Mouse (Mus musculus) forebrain, embryonic 16.5 days (tissue): ENCODE measurements at regions not wholly inside any gene's neighbourhood (a gene's known extent, or its start where the extent isn't known, plus 50 kb on each side); places are given as distances from the start of the nearest gene placed in this dataset.

ENCODE experiments used
- ATAC-seq: fragments of 200-750 bp; cut with Nextera tagmentation; 2 replicates; pipeline ENCODE4 v1.8.0; 2017; ENCODE audit warnings: mild to moderate bottlenecking, moderate library complexity
- H3K27ac ChIP-seq: fragments of 300-500 bp; sonication (generic); 2 replicates; pipeline ENCODE4 v1.5.1; 2014; ENCODE audit warnings: low read length, control low read depth
- H3K27me3 ChIP-seq: fragments of 300-500 bp; sonication (generic); replicated peaks from 2 replicates; pipeline ENCODE4 v1.6.1; 2014; ENCODE audit warnings: low read length; ENCODE audit not compliant: control insufficient read depth, insufficient read depth
- H3K36me3 ChIP-seq: fragments of 300-500 bp; sonication (generic); 2 replicates; pipeline ENCODE4 v1.6.1; 2014; ENCODE audit not compliant: control insufficient read depth, insufficient read depth
- H3K4me1 ChIP-seq: fragments of 300-500 bp; sonication (generic); replicated peaks from 2 replicates; pipeline ENCODE4 v1.6.1; 2014; ENCODE audit warnings: low read length; ENCODE audit not compliant: control insufficient read depth, insufficient read depth
- H3K4me2 ChIP-seq: fragments of 300-500 bp; sonication (generic); 2 replicates; pipeline ENCODE4 v1.6.1; 2014; ENCODE audit warnings: mild to moderate bottlenecking, low read length, control low read depth
- H3K4me3 ChIP-seq: fragments of 300-500 bp; sonication (generic); replicated peaks from 2 replicates; pipeline ENCODE4 v1.5.1; 2014; ENCODE audit warnings: mild to moderate bottlenecking, low read length, control low read depth
- H3K9ac ChIP-seq: fragments of 300-500 bp; sonication (generic); replicated peaks from 2 replicates; pipeline ENCODE4 v1.6.1; 2014; ENCODE audit warnings: low read depth, low read length, control low read depth
- H3K9me3 ChIP-seq: fragments of 300-500 bp; sonication (generic); 2 replicates; pipeline ENCODE4 v1.6.1; 2016; ENCODE audit warnings: low read length; ENCODE audit not compliant: control insufficient read depth
- WGBS: fragments of 180-500 bp; shearing (Covaris S2); extraction: QIAGEN DNeasy Blood & Tissue Kit; methylation state at CpG from one replicate; pipeline ENCODE4 v1.1.7; 2014; 5-methylcytosine and 5-hydroxymethylcytosine counted together

DNA sequence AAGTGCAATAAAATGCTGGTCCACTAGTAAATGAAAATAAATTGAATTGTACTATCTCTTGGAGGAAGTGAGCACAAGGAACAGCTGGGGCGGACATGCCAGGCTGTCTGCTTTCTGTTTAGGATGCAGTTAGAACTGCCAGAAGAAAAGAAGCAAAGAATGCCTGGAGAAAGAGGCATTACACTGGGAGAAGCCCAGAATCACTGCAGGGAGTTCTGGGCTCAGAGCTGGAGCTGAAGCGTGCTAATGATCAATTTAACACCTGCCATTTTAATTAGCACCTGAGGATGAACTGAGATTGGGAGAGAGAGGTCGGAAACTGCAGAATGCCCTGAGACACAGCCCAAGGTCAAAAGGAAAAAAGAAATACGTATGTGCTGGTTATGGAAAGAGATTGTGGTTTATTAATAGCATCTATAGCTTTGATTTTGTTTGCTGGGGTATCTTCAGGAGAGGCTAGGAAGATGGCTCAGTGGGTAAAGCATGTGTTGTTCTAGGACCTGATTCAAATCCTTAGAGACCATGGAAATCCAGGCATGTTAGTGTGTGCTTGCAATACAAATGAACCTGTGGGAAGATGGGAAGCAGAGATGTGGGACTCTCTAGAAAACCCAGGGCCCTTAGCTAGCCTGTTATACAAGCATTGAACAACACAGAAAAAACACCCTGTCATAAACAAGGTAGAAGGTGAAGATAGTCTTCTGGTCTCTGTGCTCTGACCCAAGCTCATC is 514.2 kb downstream of the Lmo7 start:
- peaks cover 5% of the 10 kb centered on the region; the same call in 1 of the 2 replicates for H3K4me1 ChIP-seq
- H3K9ac ChIP-seq, result no peak overlapping the region
- H3K36me3 ChIP-seq, result no peaks in the 10 kb centered on the region
- 38% methylated on average over 4 of the region's 4 CpGs for WGBS
- no peak overlapping the region for H3K4me3 ChIP-seq
- no peak overlapping the region for H3K27ac ChIP-seq
- no peaks in the 10 kb centered on the region for H3K9me3 ChIP-seq
- ATAC-seq, result no peak
- no peaks in the 10 kb centered on the region for H3K27me3 ChIP-seq
- no peak overlapping the region for H3K4me2 ChIP-seq

DNA sequence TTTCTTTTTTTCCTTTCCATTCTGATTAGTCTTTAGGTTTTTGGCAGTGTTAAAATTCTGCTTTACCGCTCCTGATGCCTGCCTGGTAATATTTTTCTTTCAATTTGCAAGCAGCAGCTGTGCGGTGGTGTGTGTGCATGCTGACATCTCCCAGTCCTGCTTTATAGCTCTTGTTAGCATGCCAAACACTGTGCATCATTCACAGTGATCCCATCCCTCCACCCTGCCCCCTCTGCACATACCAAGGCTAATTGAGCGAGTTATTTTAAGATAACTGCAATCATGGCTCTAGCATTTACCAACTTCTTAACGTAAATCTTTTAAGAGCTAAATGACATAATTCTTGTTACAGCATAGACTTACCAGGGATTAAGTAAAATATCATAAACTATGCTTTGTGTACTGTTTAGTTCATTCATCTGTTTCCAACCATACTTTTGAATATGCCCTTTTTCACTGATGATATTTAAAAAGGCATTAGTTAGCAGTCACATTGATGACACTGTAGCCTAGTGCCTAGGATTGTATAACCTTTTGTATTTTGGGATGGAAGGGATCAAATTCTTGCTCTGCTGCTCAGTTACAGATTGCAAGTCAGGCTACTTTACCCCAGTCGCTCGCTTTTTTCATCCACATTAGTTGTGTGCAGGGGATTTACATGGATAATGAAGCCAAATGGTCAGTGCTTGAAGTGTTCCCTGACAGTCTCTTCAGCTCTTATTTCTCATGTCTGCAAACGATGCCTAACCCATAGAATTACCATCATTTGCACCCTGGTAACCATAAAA is 487.0 kb downstream of the Lmo7 start:
- Histone ChIP-seq H3K36me3 (no peaks in the 10 kb centered on the region), H3K27ac (no peak overlapping the region), H3K27me3 (no peaks in the 10 kb centered on the region), H3K9me3 (no peaks in the 10 kb centered on the region), H3K9ac (no peak overlapping the region), H3K4me1 (peaks cover 6% of the 10 kb centered on the region), H3K4me3 (no peak overlapping the region), H3K4me2 (0 out of 2 replicates have a peak overlapping the region, but pooled peaks have one; percentile 13)
- ATAC-seq, result peak; percentile 95
- WGBS, result 21% methylated on average over 7 of the region's 7 CpGs

DNA sequence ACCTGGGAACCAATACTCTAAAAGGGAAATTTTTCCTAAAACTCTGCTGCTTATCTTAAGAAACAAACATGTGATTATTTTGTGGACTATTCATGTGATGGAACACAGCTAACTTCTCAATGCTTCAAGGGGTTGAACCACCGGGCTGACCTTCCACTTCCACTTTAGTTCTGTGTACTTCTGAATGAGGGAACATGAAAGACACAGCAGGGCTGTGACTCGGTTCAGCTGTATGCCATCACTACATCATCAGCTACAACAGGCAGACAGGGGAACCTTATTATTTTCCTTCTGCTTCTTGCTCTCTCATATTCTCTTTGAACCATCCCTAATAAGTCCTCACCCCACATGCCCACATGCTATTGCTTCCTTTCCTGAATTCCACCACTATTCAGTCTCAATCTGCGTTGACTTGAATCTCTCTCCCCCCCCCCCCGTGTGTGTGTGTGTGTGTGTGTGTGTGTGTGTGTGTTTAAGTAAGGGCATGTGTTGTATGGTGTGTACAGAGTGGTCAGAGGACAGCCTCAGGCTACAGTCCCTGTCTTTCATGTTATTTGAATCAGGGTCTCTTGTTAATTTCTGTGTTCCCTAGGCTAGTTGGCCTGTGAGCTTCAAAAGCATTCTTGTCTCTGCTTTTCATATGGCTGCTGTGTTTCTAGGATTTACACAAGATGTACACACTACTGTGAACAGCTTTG is 485.7 kb downstream of the Lmo7 start:
- Histone ChIP-seq H3K4me3 (no peak overlapping the region), H3K27me3 (no peaks in the 10 kb centered on the region), H3K9me3 (no peaks in the 10 kb centered on the region), H3K9ac (no peak overlapping the region), H3K4me1 (peaks cover 6% of the 10 kb centered on the region), H3K4me2 (no peak overlapping the region), H3K27ac (no peak overlapping the region), H3K36me3 (no peaks in the 10 kb centered on the region)
- no peak for ATAC-seq
- WGBS, result 66% methylated on average over 4 of the region's 4 CpGs

DNA sequence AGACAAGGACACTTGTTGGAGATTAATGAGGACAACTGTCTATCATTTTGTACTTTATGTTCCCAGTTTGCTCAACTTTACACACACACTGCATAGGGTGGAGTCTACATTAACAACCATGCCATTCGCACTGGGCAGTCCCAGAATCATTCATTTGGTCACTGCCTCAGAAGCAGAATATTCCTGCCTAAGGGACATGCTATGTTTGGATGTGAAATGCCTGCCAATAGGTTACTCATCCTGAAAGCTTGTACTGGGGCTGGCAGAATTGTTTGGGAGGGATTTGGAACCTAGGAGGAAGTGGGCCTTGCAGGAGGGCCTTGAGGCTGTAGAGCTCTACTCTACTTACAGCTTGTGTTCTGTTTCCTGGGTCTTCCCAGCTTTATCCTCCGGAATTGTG is 482.3 kb downstream of the Lmo7 start:
- Histone ChIP-seq H3K4me1 (peaks cover 6% of the 10 kb centered on the region), H3K4me2 (no peak overlapping the region), H3K9ac (no peak overlapping the region), H3K9me3 (no peaks in the 10 kb centered on the region), H3K36me3 (no peaks in the 10 kb centered on the region), H3K27ac (no peak overlapping the region), H3K27me3 (no peaks in the 10 kb centered on the region), H3K4me3 (no peak overlapping the region)
- WGBS, result 88% methylated on average over 2 of the region's 2 CpGs
- no peak for ATAC-seq

DNA sequence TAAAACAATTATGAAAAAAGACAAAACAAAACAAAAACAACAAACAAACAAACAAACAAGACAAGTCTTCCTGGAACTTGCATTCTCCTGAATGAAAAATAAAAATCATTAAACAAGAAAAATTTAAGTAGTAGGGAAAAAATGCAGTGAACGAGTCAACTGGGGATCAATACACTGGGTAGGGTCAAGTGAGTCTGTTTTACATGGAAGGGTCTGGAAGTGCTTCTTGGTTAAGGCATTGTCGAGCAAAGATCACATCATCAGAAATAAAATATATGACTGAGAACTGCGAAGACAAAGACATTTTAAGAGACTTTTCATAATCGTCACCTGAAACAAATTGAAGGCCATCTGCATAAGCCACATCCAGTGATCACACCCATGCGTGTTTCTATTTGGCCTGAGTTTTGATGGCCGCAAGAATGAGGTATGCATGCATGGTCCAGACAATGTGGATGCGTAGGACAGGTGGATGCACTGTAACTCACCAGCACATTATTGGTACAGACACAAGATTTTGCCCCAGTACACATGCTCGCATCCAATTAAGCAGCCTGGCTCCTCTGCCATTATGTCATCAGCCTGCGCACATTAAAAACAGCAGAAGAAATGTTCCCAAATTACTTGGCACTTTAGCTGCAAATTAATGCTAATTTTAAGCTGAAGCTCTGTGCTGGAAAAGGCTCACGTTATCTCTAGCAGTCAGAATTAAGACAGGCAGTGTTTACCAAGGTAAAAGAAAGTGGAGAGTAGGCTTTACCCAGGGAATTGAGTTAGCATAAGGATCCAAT is 475.3 kb downstream of the Lmo7 start:
- Histone ChIP-seq H3K9me3 (no peaks in the 10 kb centered on the region), H3K4me2 (no peak overlapping the region), H3K9ac (no peak overlapping the region), H3K36me3 (no peaks in the 10 kb centered on the region), H3K4me1 (peaks cover 5% of the 10 kb centered on the region; the same call in 1 of the 2 replicates), H3K27ac (peak overlapping the region; percentile 21; the same call in 1 of the 2 replicates), H3K4me3 (no peak overlapping the region), H3K27me3 (no peaks in the 10 kb centered on the region)
- peak; percentile 95 for ATAC-seq
- 52% methylated on average over 10 of the region's 10 CpGs for WGBS

DNA sequence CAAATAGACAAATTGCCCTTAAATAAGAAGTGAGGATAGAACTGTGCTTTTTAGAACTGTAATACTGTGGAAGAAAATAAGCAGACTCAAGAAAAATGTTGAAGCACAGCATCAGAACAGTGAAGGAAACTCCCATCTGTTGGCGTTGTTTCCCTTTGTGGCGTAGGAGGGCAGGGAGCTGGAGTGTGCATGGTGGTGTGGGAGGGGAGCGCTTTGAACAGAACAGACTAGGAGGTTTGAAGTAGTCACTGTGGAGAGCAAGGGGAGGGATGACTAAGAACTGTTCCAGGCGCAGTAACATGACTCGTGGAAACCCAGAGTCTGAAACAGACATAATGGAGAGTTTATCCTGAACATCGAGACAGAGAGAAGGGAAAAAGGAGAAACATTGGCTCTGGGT is 469.7 kb downstream of the Lmo7 start:
- Histone ChIP-seq H3K4me3 (no peak overlapping the region), H3K4me1 (no peaks in the 10 kb centered on the region), H3K9me3 (no peaks in the 10 kb centered on the region), H3K4me2 (no peak overlapping the region), H3K36me3 (no peaks in the 10 kb centered on the region), H3K27ac (no peak overlapping the region), H3K9ac (no peak overlapping the region), H3K27me3 (no peaks in the 10 kb centered on the region)
- ATAC-seq, result no peak
- 91% methylated on average over 6 of the region's 6 CpGs for WGBS

DNA sequence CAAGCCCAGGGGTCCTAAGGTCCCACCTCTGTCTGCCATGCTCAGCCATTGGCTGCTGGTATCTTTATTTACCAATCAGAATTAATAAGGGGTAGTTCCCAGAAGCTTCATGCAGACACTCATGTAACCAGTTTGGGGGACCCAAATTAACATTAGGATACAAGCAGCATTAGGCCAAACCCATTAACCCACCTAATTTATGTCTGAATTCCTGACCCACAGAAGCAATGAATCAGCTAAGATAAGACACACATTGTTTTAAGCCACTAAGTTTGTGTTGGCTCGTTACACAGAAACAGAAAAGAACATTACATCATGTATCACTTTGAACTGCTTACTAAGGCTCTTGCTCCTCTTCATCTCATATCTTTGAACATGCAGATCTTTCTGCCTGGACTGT is 461.0 kb downstream of the Lmo7 start:
- H3K27me3 ChIP-seq, result no peaks in the 10 kb centered on the region
- ATAC-seq, result no peak
- H3K4me3 ChIP-seq, result no peak overlapping the region
- H3K4me2 ChIP-seq, result no peak overlapping the region
- H3K9me3 ChIP-seq, result no peaks in the 10 kb centered on the region
- H3K9ac ChIP-seq, result no peak overlapping the region
- H3K36me3 ChIP-seq, result no peaks in the 10 kb centered on the region
- no peak overlapping the region for H3K27ac ChIP-seq
- WGBS, result 68% methylated on average over 1 of the region's 1 CpGs
- no peaks in the 10 kb centered on the region for H3K4me1 ChIP-seq

- H3K36me3 ChIP-seq, result no peaks in the 10 kb centered on the region
- H3K27ac ChIP-seq, result no peak overlapping the region
- ATAC-seq, result no peak
- H3K27me3 ChIP-seq, result no peaks in the 10 kb centered on the region
- H3K9me3 ChIP-seq, result no peaks in the 10 kb centered on the region
- no peaks in the 10 kb centered on the region for H3K4me1 ChIP-seq
- no peak overlapping the region for H3K4me3 ChIP-seq
- no peak overlapping the region for H3K4me2 ChIP-seq
- WGBS, result 84% methylated on average over 3 of the region's 3 CpGs
- H3K9ac ChIP-seq, result no peak overlapping the region
Measured at GRCm38 (mm10) chr14:102181269-102181668, 451.5 kb downstream of the Lmo7 start.

GRCm38 (mm10) chr14:102171775-102172174 is 442.0 kb downstream of the Lmo7 start:
- no peaks in the 10 kb centered on the region for H3K27me3 ChIP-seq
- ATAC-seq, result no peak
- no peaks in the 10 kb centered on the region for H3K36me3 ChIP-seq
- H3K4me3 ChIP-seq, result no peak overlapping the region
- 83% methylated on average over 2 of the region's 2 CpGs for WGBS
- no peaks in the 10 kb centered on the region for H3K4me1 ChIP-seq
- no peaks in the 10 kb centered on the region for H3K9me3 ChIP-seq
- H3K9ac ChIP-seq, result no peak overlapping the region
- no peak overlapping the region for H3K4me2 ChIP-seq
- no peak overlapping the region for H3K27ac ChIP-seq
